Mouse (Mus musculus): ENCODE measurements around the gene Wdr83.

- TF ChIP-seq CTCF (IDR thresholded peaks at IDR 0.05; ENCODE audit: borderline replicate concordance, insufficient read depth, low read depth, low read length) (no peak), POLR2A (IDR thresholded peaks at IDR 0.05; ENCODE audit: borderline replicate concordance, insufficient read depth, low read length) (no peak)
Measured at GRCm38 (mm10) chr8:85037681-85038531, 43.2 kb downstream of the Wdr83 start.
